Mouse (Mus musculus): ENCODE results near the gene Mrap2. TPM values are rescaled to one million over a fixed set of nuclear protein-coding genes. Genes with fewer than 3 reads are reported as not detected.

The Mrap2 gene
- polyA plus RNA-seq, 1 experiment = 4.6 TPM

- TF ChIP-seq CTCF (IDR thresholded peaks at IDR 0.05; ENCODE audit: extremely low read depth, insufficient read depth, low read length) (no peak), POLR2A (IDR thresholded peaks at IDR 0.05; ENCODE audit: extremely low read depth, insufficient read depth, low read length) (no peak)
Observed at GRCm38 (mm10) chr9:87144532-87144931, 426 bp downstream of the Mrap2 start.

GRCm38 (mm10) chr9:87145180-87145579 is 1.1 kb downstream of the Mrap2 start:
- H3K27ac ChIP-seq (ENCODE audit: insufficient read depth, low read length) = no peak overlapping the region
- TF ChIP-seq CTCF (IDR thresholded peaks at IDR 0.05; ENCODE audit: extremely low read depth, insufficient read depth, low read length) (no peak), POLR2A (IDR thresholded peaks at IDR 0.05; ENCODE audit: extremely low read depth, insufficient read depth, low read length) (no peak)
- peak overlapping the region; percentile 41 for H3K4me3 ChIP-seq (ENCODE audit: insufficient read depth, low read length)
- H3K4me1 ChIP-seq (ENCODE audit: control insufficient read depth, insufficient read depth, low read length) = peaks cover 2% of the 10 kb centered on the region; the same call in 1 of the 2 replicates

More at GRCm38 (mm10) chr9:87144532-87144931, 426 bp downstream of the Mrap2 start:
- Histone ChIP-seq H3K4me3 (ENCODE audit: insufficient read depth, low read length) (peak overlapping the region; percentile 41), H3K27ac (ENCODE audit: insufficient read depth, low read length) (no peak overlapping the region), H3K4me1 (ENCODE audit: control insufficient read depth, insufficient read depth, low read length) (peaks cover 2% of the 10 kb centered on the region; the same call in 1 of the 2 replicates)

- H3K27ac ChIP-seq (ENCODE audit: insufficient read depth, low read length) = no peak overlapping the region
- no peak overlapping the region for H3K4me3 ChIP-seq (ENCODE audit: insufficient read depth, low read length)
- TF ChIP-seq POLR2A (IDR thresholded peaks at IDR 0.05; ENCODE audit: extremely low read depth, insufficient read depth, low read length) (no peak), CTCF (IDR thresholded peaks at IDR 0.05; ENCODE audit: extremely low read depth, insufficient read depth, low read length) (no peak)
- H3K4me1 ChIP-seq (ENCODE audit: control insufficient read depth, insufficient read depth, low read length) = peaks cover 2% of the 10 kb centered on the region; the same call in 1 of the 2 replicates
Observed at GRCm38 (mm10) chr9:87145671-87146070, 1.6 kb downstream of the Mrap2 start.

GRCm38 (mm10) chr9:87146400-87146799 is 2.3 kb downstream of the Mrap2 start:
- H3K4me1 ChIP-seq (ENCODE audit: control insufficient read depth, insufficient read depth, low read length) = peaks cover 2% of the 10 kb centered on the region; the same call in 1 of the 2 replicates

GRCm38 (mm10) chr9:87147927-87148326 is 3.8 kb downstream of the Mrap2 start:
- no peak overlapping the region for H3K4me3 ChIP-seq (ENCODE audit: insufficient read depth, low read length)
- H3K4me1 ChIP-seq (ENCODE audit: control insufficient read depth, insufficient read depth, low read length) = peaks cover 2% of the 10 kb centered on the region; the same call in 1 of the 2 replicates
- no peak for TF ChIP-seq POLR2A (IDR thresholded peaks at IDR 0.05; ENCODE audit: extremely low read depth, insufficient read depth, low read length)
- TF ChIP-seq CTCF (IDR thresholded peaks at IDR 0.05; ENCODE audit: extremely low read depth, insufficient read depth, low read length) = no peak
- H3K27ac ChIP-seq (ENCODE audit: insufficient read depth, low read length) = no peak overlapping the region

More at GRCm38 (mm10) chr9:87146400-87146799, 2.3 kb downstream of the Mrap2 start:
- H3K27ac ChIP-seq (ENCODE audit: insufficient read depth, low read length) = no peak overlapping the region
- no peak overlapping the region for H3K4me3 ChIP-seq (ENCODE audit: insufficient read depth, low read length)
- no peak for TF ChIP-seq CTCF (IDR thresholded peaks at IDR 0.05; ENCODE audit: extremely low read depth, insufficient read depth, low read length)
- no peak for TF ChIP-seq POLR2A (IDR thresholded peaks at IDR 0.05; ENCODE audit: extremely low read depth, insufficient read depth, low read length)

- TF ChIP-seq CTCF (IDR thresholded peaks at IDR 0.05; ENCODE audit: extremely low read depth, insufficient read depth, low read length) = no peak
- no peak for TF ChIP-seq POLR2A (IDR thresholded peaks at IDR 0.05; ENCODE audit: extremely low read depth, insufficient read depth, low read length)
- H3K4me1 ChIP-seq (ENCODE audit: control insufficient read depth, insufficient read depth, low read length) = no peaks in the 10 kb centered on the region
- H3K27ac ChIP-seq (ENCODE audit: insufficient read depth, low read length) = no peak overlapping the region
- no peak overlapping the region for H3K4me3 ChIP-seq (ENCODE audit: insufficient read depth, low read length)
Observed at GRCm38 (mm10) chr9:87152641-87153325, 8.7 kb downstream of the Mrap2 start.

GRCm38 (mm10) chr9:87162559-87162958 is 18.5 kb downstream of the Mrap2 start:
- Histone ChIP-seq H3K4me1 (ENCODE audit: control insufficient read depth, insufficient read depth, low read length) (no peaks in the 10 kb centered on the region), H3K27ac (ENCODE audit: insufficient read depth, low read length) (no peak overlapping the region), H3K4me3 (ENCODE audit: insufficient read depth, low read length) (no peak overlapping the region)
- TF ChIP-seq CTCF (IDR thresholded peaks at IDR 0.05; ENCODE audit: extremely low read depth, insufficient read depth, low read length) (no peak), POLR2A (IDR thresholded peaks at IDR 0.05; ENCODE audit: extremely low read depth, insufficient read depth, low read length) (no peak)

- H3K4me3 ChIP-seq (ENCODE audit: insufficient read depth, low read length) = no peak overlapping the region
- no peaks in the 10 kb centered on the region for H3K4me1 ChIP-seq (ENCODE audit: control insufficient read depth, insufficient read depth, low read length)
- TF ChIP-seq CTCF (IDR thresholded peaks at IDR 0.05; ENCODE audit: extremely low read depth, insufficient read depth, low read length) = no peak
- H3K27ac ChIP-seq (ENCODE audit: insufficient read depth, low read length) = no peak overlapping the region
Observed at GRCm38 (mm10) chr9:87167001-87167830, 23.1 kb downstream of the Mrap2 start.

GRCm38 (mm10) chr9:87168051-87168450 is 23.9 kb downstream of the Mrap2 start:
- no peak for TF ChIP-seq CTCF (IDR thresholded peaks at IDR 0.05; ENCODE audit: extremely low read depth, insufficient read depth, low read length)
- TF ChIP-seq POLR2A (IDR thresholded peaks at IDR 0.05; ENCODE audit: extremely low read depth, insufficient read depth, low read length) = no peak
- Histone ChIP-seq H3K27ac (ENCODE audit: insufficient read depth, low read length) (no peak overlapping the region), H3K4me3 (ENCODE audit: insufficient read depth, low read length) (no peak overlapping the region), H3K4me1 (ENCODE audit: control insufficient read depth, insufficient read depth, low read length) (no peaks in the 10 kb centered on the region)

All from cortical plate, adult 2 months (tissue).